Mouse (Mus musculus) cortical plate, adult 2 months (tissue): Measurements from ENCODE around the gene Gm5089.

Experiments used
- CTCF ChIP-seq: fragments of 200-500 bp; IDR thresholded peaks from 2 replicates; pipeline ENCODE4 v1.5.1; 2011; ENCODE audit warnings: mild to moderate bottlenecking, control low read depth, low read length; ENCODE audit not compliant: insufficient read depth; ENCODE audit errors: extremely low read depth
- POLR2A ChIP-seq: fragments of 200-500 bp; IDR thresholded peaks from 2 replicates; pipeline ENCODE4 v1.6.1; 2011; ENCODE audit warnings: mild to moderate bottlenecking, low read length, control low read depth; ENCODE audit not compliant: insufficient read depth; ENCODE audit errors: extremely low read depth

DNA sequence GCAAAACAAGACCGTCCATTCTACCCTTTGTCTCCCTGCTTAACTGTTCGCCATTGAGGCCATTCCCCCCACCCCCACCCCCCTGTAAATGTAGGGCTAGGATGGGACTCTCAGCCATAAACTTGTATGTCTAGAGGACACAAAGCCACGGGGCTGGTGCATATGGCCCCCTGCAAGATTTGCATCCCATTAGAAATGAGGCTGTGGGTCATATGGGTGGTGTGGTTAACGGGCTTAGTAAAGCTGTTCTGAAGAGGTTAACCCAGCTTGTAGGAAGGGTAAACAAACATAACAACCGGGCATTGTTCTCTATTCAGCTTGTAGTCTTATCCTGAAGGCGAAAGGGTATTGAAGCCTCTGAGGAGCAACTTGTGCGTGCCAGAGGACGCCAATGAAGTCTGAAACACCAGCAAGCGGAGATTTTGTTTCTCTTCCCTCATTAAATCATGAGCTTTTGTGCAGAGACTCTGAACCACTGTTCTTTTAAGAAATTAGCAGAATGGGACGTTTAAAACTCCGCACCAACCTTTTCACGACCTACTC, 48.1 kb downstream of the Gm5089 start:
- TF ChIP-seq CTCF = no peak
- TF ChIP-seq POLR2A = no peak
